Mouse (Mus musculus): Measurements from ENCODE around the gene Cdh16. TPM values are rescaled to one million over a fixed set of nuclear protein-coding genes. Genes with fewer than 3 reads are reported as not detected.
"Not testable (repeated sequence)": the region's sequence is repeated elsewhere in the genome, so short reads cannot be mapped to it uniquely, and the experiment has no call there.

The Cdh16 gene
- total RNA-seq, 2 experiments from 2014 or later, result not detected

DNA sequence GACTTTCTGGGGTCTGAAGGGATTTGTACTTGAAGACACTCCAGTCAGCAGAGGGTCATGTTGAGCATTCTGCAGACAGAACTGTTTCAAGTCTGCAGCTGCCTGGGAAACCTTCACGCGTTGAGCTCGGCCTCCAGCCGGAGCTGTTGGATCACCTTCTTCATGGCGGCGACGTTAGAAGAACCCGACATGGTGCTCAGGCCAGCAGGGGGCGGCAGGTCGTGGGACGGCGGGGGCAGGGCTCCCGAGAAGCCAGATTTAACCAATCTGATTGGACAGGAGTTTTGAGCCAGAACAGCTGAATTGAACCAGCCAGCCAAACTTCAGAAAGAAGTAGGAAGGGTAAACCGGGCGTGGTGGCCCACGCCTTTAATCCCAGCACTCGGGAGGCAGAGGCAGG is 46.6 kb downstream of the Cdh16 start:
- DNase-seq (ENCODE audit: low spot score in 2 of 2), result not testable (repeated sequence)

DNA sequence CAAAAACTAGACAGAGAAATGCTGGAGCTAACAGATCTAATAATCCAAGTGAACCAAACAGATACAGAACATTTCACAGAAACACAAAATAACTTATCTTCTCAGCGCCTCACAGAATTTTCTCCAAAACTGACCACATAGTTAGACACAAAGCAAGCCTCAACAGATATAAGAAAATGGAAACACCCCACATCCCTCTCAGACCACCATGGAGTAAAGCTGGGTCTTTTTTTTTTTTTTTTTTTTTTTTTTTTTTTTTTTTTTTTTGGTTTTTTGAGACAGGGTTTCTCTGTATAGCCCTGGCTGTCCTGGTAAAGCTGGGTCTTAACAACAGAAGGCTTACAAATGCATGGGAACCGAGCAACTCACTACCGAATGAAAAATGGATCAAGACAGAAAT is 47.4 kb downstream of the Cdh16 start:
- no peak for DNase-seq (ENCODE audit: low spot score in 2 of 2)

DNA sequence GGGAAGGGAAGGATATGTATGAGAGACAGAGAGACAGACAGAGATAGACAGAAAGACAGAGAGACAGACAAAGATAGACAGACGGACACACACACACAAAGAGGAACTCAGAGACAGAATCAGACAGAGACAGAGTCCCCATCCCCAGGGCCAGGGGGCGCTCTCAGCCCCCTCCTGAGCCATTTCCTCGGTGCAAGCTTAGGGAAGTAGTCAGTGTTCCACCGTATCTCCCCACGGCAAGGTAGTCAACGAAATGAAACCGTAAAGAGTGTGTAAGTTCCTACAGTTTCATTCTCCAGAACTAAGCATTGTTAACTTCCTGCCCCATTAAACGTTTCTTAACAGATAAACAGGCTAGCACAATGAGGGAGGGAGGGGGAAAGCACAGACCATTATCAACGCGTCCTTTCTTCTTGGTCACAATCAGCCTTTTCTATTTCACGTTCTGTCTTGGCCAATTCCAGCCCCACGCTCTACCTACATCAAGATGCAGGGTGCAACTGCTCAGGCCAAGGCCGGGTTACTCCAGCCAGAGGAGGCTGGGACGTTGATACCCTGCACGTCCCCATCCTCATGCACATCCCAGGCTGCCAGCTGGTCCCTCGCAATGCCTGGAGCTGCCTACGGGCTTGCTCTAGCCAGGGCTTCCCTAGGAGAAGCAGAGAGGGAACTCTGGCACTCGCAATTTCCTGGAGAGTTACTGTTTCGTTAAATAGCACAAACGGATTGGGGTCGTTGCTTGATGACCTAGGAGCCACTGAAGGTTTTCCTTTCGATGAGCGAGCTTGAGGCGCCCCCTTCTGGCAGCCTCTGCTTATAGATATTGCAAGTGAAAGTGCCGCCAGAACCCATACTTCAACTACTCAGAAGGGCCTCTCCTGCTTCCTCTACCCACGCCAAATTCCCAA is 53.5 kb downstream of the Cdh16 start:
- peak; percentile 54 to 91 for DNase-seq (ENCODE audit: low spot score in 2 of 2)

DNA sequence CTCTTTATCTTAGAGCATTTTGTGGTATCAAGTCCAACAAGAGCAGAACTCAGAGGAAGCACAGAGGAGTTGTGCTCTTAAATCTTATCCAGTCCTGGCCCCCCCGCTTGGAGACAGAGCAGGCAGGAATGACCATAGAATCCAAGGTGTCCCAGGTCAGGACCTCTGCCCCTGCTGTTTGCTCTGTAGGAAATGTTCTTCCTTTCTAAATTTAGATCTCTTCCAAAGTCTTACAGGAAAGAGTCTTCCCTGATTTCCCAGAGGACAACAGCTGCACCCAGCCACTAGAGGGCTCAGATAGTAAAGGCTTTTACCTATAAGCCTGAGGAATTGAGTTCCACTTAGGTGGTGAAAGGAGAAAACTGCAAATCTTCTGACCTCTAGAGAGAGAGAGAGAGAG is 54.6 kb downstream of the Cdh16 start:
- DNase-seq (ENCODE audit: low spot score in 2 of 2), result peak in 1 of 2 experiments; percentile 22

DNA sequence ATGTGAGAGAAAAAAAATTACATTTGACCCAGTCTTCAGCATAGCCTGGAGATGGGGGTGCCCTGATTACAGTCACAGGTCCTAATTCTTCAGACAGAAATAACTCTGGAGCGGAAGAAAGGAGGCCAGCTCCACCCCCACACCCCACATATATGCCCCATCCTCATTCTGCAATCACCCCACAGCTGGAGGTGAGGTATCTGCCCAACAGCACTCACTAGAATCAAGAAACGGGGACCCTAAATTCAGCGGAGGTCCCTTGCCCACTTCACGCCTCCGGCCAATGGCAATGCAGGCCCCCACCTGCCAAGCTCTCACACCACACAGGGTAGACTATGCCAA is 58.8 kb downstream of the Cdh16 start:
- DNase-seq (ENCODE audit: low spot score in 2 of 2), result no peak

DNA sequence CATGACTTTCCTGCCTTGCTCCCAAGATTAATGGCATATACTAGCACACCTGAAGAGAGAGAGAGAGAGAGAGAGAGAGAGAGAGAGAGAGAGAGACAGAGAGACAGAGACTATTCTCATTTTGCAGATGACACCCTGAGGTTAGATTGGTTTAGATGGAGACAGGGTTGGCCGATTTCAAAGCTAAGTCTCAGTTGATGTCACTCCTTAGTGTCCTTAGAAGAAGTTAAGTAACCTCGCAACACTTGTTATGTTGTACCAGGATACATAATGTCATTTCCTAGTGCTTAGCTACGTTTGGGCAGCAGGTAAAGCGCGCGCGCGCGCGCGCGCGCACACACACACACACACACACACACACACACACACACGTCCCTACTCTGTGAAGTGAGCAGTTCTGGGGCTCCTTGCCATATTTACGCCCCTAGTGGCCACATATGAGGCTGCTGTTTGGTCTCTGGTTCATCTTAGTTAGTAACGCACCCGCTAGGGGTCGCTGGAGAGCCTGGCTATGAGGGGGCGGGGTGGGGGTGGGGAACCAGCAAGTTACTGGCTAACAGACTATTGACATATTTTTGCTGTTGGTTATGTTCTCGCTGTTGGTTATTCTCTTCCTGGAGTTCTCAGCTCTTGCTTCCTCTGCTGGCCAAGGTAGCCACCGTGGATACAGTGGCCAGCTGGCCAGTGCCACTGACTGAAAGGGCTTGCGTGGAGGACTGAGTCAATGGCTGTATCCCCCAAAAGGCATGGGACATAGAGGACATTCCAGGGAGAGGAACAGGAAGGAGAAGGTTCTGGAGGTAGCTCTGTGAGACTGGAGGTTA is 59.4 kb downstream of the Cdh16 start:
- peak; percentile 51 to 91 for DNase-seq (ENCODE audit: low spot score in 2 of 2)

DNA sequence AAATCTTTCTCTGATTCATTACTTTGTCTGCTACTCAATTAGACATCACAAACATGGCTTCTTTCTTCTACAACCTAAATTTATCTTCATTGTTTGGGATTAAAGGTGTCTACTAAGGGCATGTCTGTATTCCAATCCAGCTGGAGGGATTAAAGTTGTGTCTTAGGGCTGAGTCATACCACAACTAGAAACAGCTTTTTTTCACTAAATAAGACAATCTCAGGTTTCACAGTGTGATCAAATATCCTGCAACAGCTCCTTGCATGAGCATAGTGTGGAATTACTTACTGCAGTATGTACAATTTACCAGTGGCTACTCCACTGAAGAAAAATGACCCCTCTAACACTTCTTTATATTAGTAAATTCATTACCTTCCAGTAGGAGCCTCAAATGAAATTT is 63.5 kb downstream of the Cdh16 start:
- no peak for DNase-seq (ENCODE audit: low spot score in 2 of 2)

DNA sequence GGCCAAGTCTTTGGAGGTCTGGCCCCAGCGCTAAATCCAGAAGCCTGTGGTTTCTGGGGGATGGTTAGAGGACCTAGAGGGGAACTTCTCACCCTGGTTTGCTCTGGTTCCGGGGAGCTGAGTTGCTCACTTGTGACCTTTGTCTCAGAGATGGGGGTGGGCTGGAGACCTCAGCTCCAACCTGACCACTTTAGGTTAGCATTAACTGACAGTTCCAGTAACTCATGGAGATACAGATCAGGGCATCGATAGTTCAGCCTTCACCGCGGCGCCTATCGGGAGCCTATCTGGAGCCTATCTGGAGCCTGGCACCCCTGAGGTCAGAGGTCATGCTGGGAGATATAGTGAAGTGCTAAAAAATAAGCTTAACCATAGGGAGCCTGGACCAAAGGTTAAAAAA is 67.0 kb downstream of the Cdh16 start:
- DNase-seq (ENCODE audit: low spot score in 2 of 2), result no peak

DNA sequence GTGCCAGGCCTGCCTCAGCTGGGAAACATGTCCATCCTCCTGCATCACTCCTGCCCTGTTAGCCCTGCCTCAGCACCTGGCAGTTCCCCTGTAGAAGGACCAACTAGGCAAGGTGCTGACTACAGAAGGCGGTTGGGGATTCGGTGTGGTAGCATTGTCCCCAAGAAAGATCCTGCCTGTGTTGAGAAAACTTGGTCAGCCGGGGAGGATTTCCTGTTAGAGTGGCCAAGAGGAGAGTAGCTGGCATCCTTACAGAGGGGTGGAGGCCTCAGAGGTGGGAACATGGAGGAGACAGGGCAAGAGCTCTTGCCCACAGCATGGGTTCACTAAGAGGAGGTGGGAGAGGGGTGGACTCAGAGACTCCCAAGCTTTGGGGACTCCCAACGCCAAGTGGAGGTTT is 69.0 kb downstream of the Cdh16 start:
- no peak for DNase-seq (ENCODE audit: low spot score in 2 of 2)

Other genes with a start within 250 kb of the Cdh16 start
- gene Cmtm4, start 228.6 kb downstream of the Cdh16 start, total RNA-seq (2021), result 10 to 100 TPM; 63.3 to 73.1 TPM
- 100 to 1,000 TPM; 258 to 289 TPM for gene Dync1li2, start 181.3 kb downstream of the Cdh16 start, total RNA-seq (2021)
- gene Terb1, start 114.5 kb downstream of the Cdh16 start, total RNA-seq (2021), result under 1 TPM; 0.66 to 0.74 TPM
- gene Nae1, start 89.8 kb downstream of the Cdh16 start, total RNA-seq (2021), result 10 to 100 TPM; 43.6 to 45.7 TPM
- gene Car7, start 89.7 kb downstream of the Cdh16 start, total RNA-seq (2021), result 10 to 100 TPM; 13.7 to 18.2 TPM
- 1 to 10 TPM; 7.1 to 8.4 TPM for gene Pdp2, start 32.9 kb downstream of the Cdh16 start, total RNA-seq (2021)
- gene Rrad, start 6.9 kb upstream of the Cdh16 start, total RNA-seq (2021), result 1 to 10 TPM in 1 of 2 experiments, under 1 TPM in 1; 0.89 to 2.0 TPM
- 10 to 100 TPM; 24.6 to 31.6 TPM for gene Ciao2b, start 17.6 kb upstream of the Cdh16 start, total RNA-seq (2021)
- gene Ces2a, start 109.6 kb upstream of the Cdh16 start, total RNA-seq (2021), result not detected
- gene Ces2b, start 207.2 kb upstream of the Cdh16 start, total RNA-seq (2021), result not detected
- gene Ces2c, start 222.7 kb upstream of the Cdh16 start, total RNA-seq (2021), result not detected